Mouse (Mus musculus): ENCODE data around the gene Ralgps1. TPM values are rescaled to one million over a fixed set of nuclear protein-coding genes. Genes with fewer than 3 reads are reported as not detected.
A peak's percentile ranks its signal among the peaks of the same experiment; 100 is the strongest.

Gene Ralgps1
- polyA plus RNA-seq, 1 experiment from 2014 or later, result 13.7 TPM

DNA sequence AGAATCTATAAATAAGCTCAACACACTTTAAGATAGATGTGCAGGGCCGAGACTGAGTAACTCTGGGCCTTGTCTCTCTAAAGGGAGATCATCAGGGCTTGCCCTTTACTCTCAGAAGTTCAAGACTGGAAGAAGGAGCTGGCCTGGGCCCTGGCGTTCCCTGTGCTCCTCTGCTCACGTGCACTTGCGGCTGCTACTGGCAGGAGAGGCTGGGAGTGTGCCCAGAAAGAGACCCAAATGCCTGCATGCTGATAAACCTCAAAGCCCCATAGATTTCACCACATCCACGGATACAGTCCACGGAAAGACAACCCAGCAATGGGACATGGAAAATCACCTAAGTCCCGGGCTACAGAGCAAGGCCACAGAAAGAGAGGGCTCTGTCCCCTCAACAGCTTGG, 184.8 kb downstream of the Ralgps1 start:
- ChIA-PET POLR2A (interaction anchor here (1.3 kb wide), 1 partner anchor 17 kb away, joined by 3 read pairs; no protein-coding TSS in a partner anchor), CTCF (interaction anchor here (1.2 to 1.4 kb wide), 3 partner anchors 10 to 162 kb away, joined by 3 read pairs; no protein-coding TSS in a partner anchor)
- no peak for TF ChIP-seq CTCF (IDR thresholded peaks at IDR 0.05)
- no peak for DNase-seq (ENCODE audit: low read depth, low spot score)
- H3K27me3 ChIP-seq, result no peaks in the 10 kb centered on the region
- in situ Hi-C loops (cut with MboI; ENCODE audit: low pct_unique_long_range_greater_than_20kb), result no loop called here
- ATAC-seq, result no peak

DNA sequence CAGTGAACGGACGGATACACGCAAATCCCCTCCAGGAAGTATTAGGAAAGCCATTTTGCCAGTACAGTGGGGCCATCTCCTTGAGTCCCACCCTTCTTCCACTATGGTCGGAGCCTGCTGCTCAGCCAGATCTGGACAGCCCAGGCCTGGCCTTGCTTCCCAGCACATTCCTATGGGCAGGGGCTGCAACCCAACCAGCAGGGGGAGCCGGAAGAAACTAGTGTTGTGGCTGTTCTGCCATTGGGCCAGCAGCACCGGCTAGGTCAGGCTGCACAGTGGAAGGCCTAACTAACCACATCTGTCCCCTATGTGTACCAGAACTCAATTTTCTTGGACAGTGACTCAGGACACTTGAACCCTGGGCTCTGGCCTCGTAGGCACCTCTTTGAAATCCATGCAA, 186.0 kb downstream of the Ralgps1 start:
- H3K27me3 ChIP-seq, result no peaks in the 10 kb centered on the region
- TF ChIP-seq CTCF (IDR thresholded peaks at IDR 0.05), result no peak
- in situ Hi-C loops (cut with MboI; ENCODE audit: low pct_unique_long_range_greater_than_20kb), result no loop called here
- DNase-seq (ENCODE audit: low read depth, low spot score) (no peak), ATAC-seq (no peak)
- CTCF ChIA-PET, result interaction anchor here (1.4 kb wide), 1 partner anchor 9 kb away, joined by 3 read pairs; no protein-coding TSS in a partner anchor
- POLR2A ChIA-PET, result interaction anchor here (1.3 kb wide), 1 partner anchor 19 kb away, joined by 3 read pairs; no protein-coding TSS in a partner anchor

DNA sequence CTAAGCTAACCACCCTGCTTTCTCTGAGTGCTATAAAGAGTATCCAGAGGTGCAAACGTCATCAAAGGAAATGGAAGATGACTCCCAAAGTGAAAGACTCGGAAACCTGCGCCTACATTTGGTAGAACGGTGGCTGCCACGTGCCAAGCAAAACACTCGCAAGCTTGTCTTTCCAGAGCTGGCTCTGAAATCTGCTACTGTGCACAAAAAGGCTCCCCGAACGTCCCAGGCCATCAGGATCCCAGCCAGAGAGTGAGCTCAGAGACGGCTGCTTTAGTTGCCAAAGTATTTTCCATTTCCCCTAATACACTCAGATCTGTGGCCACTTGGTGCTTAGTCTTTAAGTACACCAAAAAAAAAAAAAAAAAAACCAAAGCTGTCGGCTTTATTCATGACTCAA, 186.6 kb downstream of the Ralgps1 start:
- H3K27me3 ChIP-seq, result no peaks in the 10 kb centered on the region
- no peak for ATAC-seq
- POLR2A ChIA-PET, result no interaction called here

GRCm38 (mm10) chr2:33183321-33183720, 188.0 kb downstream of the Ralgps1 start:
- no peaks in the 10 kb centered on the region for H3K27me3 ChIP-seq
- in situ Hi-C loops (cut with MboI; ENCODE audit: low pct_unique_long_range_greater_than_20kb), result no loop called here
- no peak for DNase-seq (ENCODE audit: low read depth, low spot score)
- ChIA-PET CTCF (interaction anchor here (0.8 kb wide), 1 partner anchor 23 kb away, joined by 3 read pairs; no protein-coding TSS in a partner anchor), POLR2A (no interaction called here)
- TF ChIP-seq CTCF (IDR thresholded peaks at IDR 0.05), result no peak
- ATAC-seq, result no peak

More for the DNA sequence above, 186.6 kb downstream of the Ralgps1 start:
- no peak for DNase-seq (ENCODE audit: low read depth, low spot score)
- CTCF ChIA-PET, result no interaction called here
- TF ChIP-seq CTCF (IDR thresholded peaks at IDR 0.05), result no peak
- in situ Hi-C loops (cut with MboI; ENCODE audit: low pct_unique_long_range_greater_than_20kb), result no loop called here

- no peaks in the 10 kb centered on the region for H3K27me3 ChIP-seq
- ChIA-PET CTCF (interaction anchor here (1.2 to 1.5 kb wide), 2 partner anchors 10 to 13 kb away, joined by 3 read pairs; no protein-coding TSS in a partner anchor), POLR2A (interaction anchor here (0.6 to 0.7 kb wide), 2 partner anchors 15 to 134 kb away, joined by 3 to 7 read pairs; no protein-coding TSS in a partner anchor)
- DNase-seq (ENCODE audit: low read depth, low spot score) (peak; percentile 85), ATAC-seq (peak; percentile 56)
- in situ Hi-C loops (cut with MboI; ENCODE audit: low pct_unique_long_range_greater_than_20kb), result no loop called here
- no peak for TF ChIP-seq CTCF (IDR thresholded peaks at IDR 0.05)
Measured at GRCm38 (mm10) chr2:33179930-33180630, 191.2 kb downstream of the Ralgps1 start.

- CTCF ChIA-PET, result interaction anchor here (1.2 kb wide), 1 partner anchor 14 kb away, joined by 3 read pairs; no protein-coding TSS in a partner anchor
- in situ Hi-C loops (cut with MboI; ENCODE audit: low pct_unique_long_range_greater_than_20kb), result no loop called here
- POLR2A ChIA-PET, result no interaction called here
- TF ChIP-seq CTCF (IDR thresholded peaks at IDR 0.05), result no peak
- no peaks in the 10 kb centered on the region for H3K27me3 ChIP-seq
- DNase-seq (ENCODE audit: low read depth, low spot score) (no peak), ATAC-seq (peak; percentile 60)
Measured at GRCm38 (mm10) chr2:33179171-33179929, 191.9 kb downstream of the Ralgps1 start.

DNA sequence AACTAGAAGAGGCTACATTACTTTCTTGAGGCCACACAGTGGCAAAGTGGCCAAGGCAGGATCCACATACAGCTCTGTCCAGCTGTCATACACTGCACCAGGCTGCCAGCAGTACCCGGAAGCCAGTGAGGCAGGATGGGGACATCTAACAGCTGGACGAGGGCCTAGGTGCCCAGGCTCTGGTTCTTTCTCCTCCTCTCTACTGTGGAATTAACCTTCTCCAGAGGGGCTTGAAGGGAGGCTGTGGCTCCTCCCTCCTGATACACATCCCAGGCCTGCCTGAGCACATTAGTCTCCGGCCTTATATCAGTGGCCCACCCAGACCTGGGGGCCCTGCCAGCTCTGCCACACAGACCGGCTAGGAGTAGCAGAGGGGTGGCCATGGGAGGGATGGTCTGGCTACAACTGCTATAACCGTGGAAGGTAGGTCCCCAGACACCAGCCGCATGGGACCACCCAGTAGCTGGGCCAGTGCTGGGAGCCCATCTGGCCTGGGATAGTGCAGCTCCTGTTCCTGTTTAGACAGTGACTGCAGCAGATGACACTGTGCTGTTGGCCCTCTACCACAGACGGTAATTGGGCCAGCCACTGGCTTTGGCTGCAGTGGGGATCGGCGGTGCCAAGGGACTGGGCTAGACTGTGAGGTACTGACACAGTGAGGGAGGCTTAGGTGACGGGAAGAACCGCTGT, 192.9 kb downstream of the Ralgps1 start:
- TF ChIP-seq CTCF (IDR thresholded peaks at IDR 0.05), result no peak
- DNase-seq (ENCODE audit: low read depth, low spot score) (no peak), ATAC-seq (no peak)
- in situ Hi-C loops (cut with MboI; ENCODE audit: low pct_unique_long_range_greater_than_20kb), result no loop called here
- no peaks in the 10 kb centered on the region for H3K27me3 ChIP-seq
- CTCF ChIA-PET, result interaction anchor here (1.3 kb wide), 1 partner anchor 24 kb away, joined by 3 read pairs; no protein-coding TSS in a partner anchor
- POLR2A ChIA-PET, result interaction anchor here (1.2 kb wide), 1 partner anchor 74 kb away, joined by 3 read pairs; no protein-coding TSS in a partner anchor

DNA sequence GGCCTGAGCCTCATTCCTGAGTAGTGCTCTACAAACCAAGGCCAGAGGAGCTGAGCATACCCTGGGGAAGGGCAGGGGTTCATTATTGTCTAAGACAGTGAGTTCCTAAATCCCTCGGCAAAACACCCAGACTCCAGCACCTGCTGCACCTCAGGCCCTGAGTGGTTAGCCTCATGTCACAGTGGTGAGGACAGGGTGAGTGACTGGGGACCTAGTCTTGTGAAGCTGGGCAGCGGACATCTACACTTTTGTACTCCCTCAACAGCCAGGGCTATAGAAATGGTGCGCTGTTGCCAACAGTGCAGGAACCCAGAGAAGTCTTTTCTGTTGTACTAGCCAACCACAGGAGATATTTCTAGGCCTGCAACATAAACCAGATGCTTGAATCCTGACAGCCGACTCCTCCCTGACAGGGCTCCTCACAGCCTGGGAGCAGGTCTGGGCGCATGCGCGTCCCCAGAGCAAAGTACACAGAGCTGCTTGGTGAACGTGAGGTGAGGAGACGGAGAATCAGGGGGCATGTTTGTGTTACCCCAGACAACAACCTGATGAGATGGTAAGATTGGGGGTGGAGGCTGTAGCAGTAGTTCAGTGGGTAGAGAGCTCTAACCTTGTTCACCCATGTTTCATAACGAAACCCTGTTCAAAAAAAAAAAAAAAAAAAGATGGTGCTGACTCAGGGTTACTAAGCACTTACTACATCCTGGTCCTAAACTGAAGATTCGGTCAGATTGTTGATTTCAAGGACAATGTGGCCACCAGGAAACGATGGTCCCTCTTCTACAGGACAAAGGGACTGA, 193.6 kb downstream of the Ralgps1 start:
- H3K27me3 ChIP-seq, result no peaks in the 10 kb centered on the region
- DNase-seq (ENCODE audit: low read depth, low spot score), result no peak
- ChIA-PET CTCF (interaction anchor here (1.3 kb wide), 1 partner anchor 23 kb away, joined by 3 read pairs; no protein-coding TSS in a partner anchor), POLR2A (interaction anchor here (1.0 to 1.2 kb wide), 2 partner anchors 56 to 75 kb away, joined by 3 read pairs; no protein-coding TSS in a partner anchor)
- ATAC-seq, result no peak
- no peak for TF ChIP-seq CTCF (IDR thresholded peaks at IDR 0.05)
- in situ Hi-C loops (cut with MboI; ENCODE audit: low pct_unique_long_range_greater_than_20kb), result no loop called here

GRCm38 (mm10) chr2:33176921-33177320, 194.4 kb downstream of the Ralgps1 start:
- ChIA-PET CTCF (interaction anchor here (0.6 to 1.6 kb wide), 3 partner anchors 9 to 65 kb away, joined by 3 read pairs; no protein-coding TSS in a partner anchor), POLR2A (interaction anchor here (1.0 to 1.2 kb wide), 2 partner anchors 56 to 75 kb away, joined by 3 read pairs; no protein-coding TSS in a partner anchor)
- in situ Hi-C loops (cut with MboI; ENCODE audit: low pct_unique_long_range_greater_than_20kb), result no loop called here
- H3K27me3 ChIP-seq, result no peaks in the 10 kb centered on the region
- no peak for ATAC-seq
- no peak for DNase-seq (ENCODE audit: low read depth, low spot score)
- TF ChIP-seq CTCF (IDR thresholded peaks at IDR 0.05), result no peak
